Mouse (Mus musculus) adrenal gland, adult (tissue): ENCODE data around the gene Lif.

Experiments
- DNase-seq, 2 experiments: peaks; one replicate each; pipeline ENCODE4 v3.0.0; 2022 to 2023; ENCODE audit warnings: low spot score in 1 of 2; ENCODE audit not compliant: inconsistent age in 2 of 2

Gene Lif

DNA sequence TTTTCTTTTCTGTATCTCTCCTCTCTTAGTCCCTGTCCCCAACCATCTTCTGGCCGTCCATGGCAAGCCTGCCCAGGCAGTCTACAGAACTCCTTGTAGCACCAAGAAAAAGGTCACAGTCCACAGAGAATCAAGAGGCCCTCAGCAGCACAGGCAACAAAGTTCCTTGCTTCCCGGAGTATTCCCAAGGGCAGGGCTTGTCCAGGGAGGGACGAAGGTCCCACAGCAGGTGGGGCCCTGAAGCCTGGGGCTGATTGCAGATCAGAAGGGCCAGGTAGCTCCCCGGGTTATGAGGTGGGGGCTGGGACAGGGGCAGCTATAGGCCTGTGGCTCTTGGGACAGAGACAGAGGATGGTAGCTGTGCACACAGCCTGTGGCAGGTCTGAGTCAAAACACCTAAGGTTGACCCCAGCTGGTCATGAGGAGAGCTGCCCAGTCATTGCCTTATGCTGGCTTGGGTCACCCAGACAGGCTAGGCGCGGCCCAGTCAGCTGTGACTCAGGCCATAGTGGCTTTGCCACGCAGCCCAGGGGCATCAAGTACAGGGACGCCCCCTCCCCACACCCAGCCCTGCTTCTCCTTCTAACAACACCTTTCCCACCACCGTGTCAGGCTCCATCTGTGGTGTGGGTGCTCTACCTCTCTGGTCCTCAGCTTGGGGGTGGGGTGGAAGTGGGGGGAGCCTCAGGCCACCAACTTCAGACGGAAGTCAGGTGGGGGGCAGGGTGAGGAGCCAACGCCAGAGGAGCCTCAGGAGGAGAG, at the start of gene Lif:
Gene Lif (plus strand): TSS at position 712 of the 762 bp plus-strand sequence.
- no peak for DNase-seq

DNA sequence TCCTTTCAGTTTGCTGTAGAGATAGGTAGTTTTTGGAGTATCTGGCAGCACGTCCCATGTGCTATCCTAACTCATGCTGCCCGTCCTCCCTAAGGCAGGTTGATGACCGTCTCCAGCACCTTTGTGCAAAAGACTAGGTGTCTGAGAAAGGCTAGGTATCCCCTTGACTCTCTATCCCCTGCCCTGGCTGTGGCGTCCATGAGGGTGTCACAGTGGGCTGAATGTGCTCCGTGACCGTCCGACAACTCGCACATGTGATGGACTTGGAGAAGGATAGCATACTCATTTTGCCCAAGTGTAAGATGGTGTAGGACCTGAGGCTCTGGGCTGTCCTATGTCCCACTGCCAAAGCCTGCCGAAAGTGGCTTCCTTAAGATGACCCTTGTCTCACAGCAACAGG, 49.7 kb upstream of the Lif start:
- DNase-seq = no peak

DNA sequence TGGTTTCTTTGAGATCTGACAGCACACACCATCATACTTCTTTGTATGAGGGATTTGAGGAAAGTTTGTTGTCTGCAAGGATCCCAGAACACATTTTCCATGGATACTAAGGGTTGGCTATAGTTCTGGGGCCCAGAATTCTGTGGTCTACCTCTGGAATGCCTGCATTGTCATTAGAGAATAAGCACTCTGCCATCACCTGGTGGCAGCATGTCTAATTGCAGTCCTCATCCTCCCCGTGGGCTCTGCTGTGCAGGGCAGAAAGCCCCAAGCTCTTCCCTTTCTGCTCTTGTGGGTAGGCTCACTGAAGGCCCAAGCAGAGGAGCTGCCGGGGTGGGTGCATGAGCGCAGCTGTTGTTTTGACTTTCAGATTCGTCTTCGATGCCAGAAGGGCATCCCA, 47.8 kb upstream of the Lif start:
- no peak for DNase-seq

DNA sequence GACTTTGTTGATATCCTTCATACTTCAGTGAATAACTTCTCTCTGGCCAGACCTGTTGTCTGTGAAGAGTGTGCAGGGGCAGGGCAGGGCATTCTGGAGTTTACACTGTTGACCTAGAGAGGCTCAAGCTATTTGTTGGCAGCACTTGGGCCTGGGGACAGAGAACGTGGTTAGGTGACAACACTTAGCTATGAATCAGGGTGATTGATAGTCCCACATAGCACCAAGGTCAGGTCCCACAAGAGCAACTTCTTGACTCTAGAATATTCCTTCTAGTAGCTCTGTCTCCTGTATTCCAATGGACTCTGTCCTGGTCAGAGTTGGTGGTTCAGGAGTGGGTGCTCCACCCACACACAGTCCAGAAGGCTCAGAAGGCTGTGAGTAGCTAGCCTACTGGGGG, 46.6 kb upstream of the Lif start:
- peak; percentile 58 to 78 for DNase-seq

DNA sequence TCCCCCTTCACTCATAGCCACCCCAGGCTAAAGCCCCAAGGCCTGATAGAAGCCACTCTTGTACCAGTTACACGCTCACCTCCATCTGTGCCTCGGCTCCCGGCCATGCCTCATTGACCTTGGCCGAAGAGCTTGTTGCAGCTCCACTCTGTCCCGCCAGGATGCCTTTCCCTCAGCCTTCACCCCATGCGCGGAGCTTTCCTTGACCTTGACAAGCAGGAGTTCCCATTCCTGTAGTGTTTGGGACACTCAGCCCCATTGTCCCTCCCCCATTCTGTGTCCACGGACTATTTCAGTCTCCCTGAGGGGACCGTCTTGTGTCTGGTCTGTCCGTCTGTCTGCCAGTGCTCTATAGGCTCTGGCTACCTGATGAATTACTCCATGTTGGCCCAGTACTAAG, 44.2 kb upstream of the Lif start:
- peak; percentile 71 to 74 for DNase-seq

DNA sequence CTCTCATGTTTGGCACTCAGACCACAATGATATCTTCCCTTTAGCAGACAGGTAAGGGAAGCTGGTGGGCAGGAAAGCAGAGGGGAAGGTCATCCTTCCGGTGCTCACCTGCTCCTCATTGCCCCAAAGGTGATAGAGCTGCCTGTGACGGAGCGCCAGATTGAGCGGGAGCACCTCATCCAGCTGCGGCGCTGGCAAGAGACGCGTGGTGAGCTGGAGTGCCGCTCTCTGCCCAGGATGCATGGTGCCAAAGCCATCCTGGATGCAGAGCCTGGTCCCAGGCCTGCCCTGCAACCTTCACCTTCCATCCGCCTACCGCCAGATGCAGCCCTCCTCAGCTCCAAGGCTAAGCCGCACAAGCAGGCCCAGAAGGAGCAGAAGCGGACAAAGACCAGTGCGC, 42.8 kb upstream of the Lif start:
- peak in 1 of 2 experiments; percentile 32 for DNase-seq

DNA sequence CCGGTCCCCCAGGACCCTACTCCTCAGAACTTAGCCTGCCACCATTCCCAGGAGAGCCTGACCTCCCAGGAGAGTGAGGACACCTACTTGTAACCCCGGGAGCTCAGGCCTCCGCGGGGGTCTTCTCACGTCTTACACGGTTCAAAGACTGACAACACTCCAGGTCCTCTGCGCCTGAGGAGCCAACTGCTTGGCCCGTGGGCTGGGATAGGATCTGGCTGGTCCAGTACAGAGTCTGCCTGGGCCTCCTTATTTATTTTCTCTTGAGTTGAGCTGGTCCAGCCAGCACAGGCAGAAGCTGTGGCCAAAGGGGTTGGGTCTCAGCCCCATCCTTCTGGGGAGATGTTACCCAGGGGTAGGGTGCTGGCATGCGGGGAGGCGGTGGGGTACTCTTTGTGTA, 42.3 kb upstream of the Lif start:
- no peak for DNase-seq

DNA sequence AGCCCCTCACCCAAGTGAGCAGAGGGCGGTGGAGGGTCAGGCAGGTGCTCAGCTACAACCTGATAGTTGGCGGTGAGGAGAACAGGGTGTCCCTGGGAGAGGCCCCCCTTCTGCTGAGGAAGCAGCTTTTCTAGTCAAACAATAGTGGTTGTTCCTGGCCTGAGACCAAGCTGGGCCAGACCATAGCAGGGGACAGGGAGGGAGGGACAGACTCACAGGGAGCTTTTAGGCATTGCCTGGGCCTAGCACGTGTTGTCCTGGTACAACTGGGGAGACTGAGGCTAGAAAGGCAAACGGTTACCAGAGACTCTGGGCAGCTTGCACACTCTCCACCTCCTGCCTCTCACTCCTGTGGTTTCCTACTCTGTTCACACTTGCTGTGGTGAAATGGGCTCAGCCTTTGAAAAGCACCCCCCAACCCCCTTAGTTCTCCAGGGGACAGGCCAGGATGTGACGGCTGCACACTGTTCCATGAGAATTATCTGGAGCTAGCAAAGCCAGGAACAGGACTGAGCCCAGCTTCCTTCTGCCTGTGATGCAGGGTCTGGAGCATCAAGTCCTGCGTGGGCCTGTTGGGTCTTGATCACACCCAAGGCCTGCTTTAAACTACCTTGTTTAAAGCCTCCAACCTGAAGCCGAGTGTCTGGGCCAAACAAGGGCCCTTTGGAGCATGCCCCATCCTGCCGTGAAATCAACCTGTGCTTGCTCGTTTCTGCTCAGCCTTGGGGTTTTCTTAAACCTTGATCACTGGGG, 40.9 kb upstream of the Lif start:
- DNase-seq = peak; percentile 60 to 77

DNA sequence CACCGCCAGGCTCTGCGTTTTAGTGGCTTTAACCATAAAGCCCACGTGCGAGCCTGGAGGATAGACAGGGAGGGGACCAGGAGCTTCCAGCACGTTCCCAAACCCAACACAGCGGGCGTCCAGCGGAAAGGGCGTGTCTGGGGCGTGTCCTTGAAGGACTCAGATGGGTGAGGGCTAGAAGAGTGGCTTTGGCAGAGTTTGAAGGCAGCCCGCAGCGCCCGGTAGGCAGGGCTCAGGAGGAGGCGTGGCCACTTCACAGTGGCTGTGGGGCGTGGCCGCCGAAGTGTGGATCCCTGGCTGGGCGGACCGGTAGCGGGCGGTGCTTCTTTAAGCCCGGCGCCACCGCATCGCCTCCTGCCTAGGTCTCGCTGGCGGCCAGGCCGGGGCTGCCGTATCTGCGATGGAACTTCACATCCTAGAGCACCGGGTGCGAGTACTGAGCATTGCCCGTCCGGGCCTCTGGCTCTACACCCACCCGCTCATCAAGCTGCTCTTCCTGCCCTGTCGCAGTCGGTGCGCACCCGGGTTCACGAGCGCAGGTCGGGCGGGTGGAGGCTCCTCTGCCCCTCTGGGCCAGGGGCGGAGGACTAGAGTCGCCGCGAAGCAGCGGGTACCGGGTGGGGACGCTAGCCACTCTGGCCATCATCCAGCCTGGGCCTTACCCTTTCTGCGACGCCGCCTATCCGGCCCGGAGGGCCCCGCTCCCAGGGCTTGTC, 39.3 kb upstream of the Lif start, which contains the start of gene Castor1:
Gene Castor1 (plus strand): TSS at position 312 of the 716 bp plus-strand sequence.
- DNase-seq = peak; percentile 95 to 98

DNA sequence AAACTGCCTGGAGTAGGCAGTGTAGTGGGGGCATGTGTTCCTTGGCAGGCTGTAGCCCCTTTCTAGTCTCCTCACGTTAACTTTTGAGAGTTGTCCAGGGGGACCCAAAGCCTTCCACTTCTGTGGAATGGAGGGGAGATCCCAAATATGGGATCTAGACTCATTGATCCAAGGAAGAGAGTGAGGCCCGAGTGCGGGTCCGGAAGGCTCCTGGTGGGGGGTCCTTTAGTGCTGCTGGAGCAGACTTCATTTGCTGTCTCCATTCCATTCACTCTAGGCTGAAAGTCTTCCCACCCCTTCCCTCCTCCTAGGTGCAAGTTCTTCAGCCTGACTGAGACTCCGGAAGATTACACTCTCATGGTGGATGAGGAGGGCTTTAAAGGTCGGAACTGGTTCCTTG, 38.7 kb upstream of the Lif start:
- no peak for DNase-seq

DNA sequence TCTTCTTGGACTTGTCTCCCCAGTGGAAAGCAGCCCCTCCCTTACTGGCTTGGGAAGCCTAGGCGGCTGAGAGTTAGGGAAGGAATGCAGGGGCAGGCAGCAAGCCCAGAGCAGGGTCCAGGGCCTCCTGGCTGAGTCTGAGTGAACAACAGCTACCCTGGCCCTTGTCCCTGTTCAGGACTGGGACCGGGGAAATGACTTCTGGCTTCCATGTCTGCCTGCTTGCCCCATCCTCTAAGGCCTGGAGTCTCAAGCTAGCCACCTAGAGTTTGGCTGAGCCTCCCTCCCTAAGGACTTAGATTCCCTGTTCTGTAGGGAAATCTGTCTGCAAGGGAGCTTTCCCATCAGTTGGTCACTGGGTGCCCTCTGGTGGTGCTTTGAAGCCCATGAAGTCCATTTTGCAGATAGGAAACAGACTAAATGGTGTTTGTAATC, 38.0 kb upstream of the Lif start:
- peak; percentile 84 to 95 for DNase-seq

DNA sequence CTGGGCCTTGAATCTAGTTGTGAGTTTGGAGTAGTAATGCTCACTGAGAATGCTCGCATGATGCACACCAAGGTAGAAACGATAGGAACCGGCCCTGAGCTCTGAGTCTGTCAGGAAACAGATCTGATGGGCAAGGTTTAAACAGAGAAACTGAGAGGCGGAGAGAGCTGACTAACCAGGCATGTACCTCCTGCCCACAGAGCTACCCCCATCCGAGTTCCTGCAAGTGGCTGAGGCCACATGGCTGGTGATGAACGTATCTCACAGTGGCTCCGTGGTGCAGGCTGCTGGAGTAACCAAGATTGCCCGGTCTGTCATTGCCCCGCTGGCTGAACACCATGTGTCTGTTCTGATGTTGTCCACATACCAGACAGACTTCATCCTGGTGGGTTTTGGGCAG, 37.4 kb upstream of the Lif start:
- no peak for DNase-seq

DNA sequence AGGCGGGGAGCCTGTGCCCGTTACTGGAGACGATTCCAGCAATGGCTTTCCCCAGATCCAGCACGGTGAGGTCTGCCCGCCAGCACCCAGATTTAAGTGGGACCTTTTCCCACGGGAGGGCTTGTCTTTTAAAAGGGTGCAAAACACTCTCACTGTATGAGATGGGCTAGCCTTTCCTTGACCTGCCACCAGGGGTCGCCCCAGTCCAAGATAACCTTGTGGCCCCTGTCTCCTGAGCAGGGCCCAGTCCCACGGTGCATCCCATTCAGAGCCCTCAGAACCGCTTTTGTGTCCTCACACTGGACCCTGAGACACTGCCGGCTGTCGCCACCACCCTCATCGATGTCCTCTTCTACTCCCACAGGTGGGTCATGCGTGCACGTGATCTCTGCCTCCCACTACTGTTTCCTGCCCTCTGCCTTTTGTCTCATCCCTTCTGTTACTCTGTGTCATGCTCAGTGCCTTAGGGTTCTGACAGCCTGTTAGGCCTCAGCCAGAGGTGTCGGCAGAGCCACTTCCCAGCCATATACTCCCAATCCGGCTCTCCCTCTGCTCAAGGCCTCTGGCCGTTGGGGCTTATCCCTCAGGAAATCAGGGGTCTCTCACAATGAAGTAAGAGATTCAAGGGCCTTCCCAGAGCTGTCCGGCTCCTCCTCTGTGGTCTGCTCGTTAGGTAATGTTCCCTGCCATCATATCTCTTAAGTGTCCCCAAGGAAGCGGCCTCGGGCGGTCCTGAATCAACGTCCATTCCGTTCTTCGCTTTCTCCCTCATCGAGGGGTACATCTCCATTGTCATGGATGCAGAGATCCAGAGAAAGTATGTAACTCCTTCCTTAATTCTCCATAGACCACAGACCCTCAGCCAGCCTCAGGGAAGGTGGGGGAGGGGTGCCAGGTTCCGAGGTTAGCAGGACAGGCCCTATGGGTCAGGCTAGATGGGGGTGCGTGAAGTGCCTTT, 36.6 kb upstream of the Lif start:
- peak; percentile 81 to 94 for DNase-seq

DNA sequence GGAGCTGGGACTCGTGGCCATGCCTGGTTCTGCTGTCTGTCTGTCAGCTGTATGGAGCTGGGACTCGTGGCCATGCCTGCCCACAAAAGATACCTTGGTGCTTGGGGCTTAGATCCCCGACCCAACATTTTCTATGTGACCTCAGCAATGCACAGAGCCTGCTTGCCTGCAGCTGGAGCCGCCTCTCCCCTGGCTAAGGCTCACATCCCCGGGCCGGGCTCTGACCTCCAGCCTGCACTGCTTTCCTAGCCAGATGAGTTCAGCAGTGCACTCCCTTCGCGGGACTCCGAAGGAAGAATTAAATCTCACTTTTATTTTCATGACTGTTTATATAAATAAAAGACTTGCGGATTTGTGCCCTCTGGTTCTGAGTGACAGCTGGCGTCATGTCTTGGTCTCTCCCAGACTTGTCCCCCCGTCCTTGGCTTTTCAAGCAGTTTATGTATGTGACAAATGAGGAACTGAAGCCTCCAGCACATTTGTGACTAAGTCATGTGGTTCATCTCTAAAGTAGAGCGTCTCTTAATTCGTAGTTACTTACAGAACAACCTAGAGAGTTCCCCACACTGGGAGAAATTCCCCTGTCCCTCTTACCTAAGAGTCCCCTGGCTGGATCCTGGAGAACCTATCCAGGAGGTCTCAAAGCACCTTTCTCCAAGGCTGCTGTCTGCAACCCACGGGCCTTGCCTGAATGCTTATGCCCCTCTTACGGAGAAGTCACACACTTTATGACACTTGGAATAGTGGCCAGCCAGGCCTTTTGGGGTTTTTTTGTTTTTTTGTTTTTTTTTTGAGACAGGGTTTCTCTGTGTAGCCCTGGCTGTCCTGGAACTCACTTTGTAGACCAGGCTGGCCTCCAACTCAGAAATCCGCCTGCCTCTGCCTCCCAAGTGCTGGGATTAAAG, 35.1 kb upstream of the Lif start:
- DNase-seq = peak in 1 of 2 experiments; percentile 47

DNA sequence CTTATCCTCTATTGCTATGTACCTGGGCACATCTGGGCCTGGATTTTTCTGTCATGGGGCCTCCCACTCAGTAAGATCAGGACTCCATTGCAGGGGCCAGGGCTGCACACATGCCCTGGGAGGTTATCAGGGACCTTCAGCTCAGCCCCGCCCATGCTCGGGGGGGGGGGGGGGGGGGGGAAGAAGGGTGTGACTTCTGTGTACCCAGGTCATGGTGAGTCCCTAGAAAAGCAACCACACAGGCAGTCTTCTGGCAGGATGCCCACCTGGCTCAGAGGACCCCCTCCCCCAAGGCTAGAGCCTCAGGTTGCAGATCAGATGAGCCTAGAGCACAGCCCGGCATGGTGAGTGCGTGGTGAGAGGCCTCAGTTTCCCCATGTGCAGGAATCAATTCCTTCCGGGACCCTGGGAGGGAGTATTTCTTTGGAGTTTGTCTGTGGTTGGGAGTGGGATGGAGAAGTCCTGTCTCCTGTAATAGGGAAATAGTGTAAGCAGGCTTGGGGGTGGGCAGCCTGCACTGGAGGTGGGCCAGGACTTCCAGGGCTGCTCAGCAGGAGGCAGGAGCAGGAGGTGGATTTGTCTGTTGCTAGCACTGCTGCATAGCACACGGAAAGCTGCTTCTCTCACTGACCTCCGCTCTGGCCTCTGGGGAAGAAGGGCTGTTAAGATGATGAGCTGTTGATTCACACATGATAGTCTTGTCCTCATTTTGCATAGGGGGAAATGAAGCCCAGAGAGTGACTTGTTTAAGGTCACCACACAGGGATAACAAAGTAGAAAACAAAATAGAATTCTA, 33.8 kb upstream of the Lif start:
- DNase-seq = no peak

DNA sequence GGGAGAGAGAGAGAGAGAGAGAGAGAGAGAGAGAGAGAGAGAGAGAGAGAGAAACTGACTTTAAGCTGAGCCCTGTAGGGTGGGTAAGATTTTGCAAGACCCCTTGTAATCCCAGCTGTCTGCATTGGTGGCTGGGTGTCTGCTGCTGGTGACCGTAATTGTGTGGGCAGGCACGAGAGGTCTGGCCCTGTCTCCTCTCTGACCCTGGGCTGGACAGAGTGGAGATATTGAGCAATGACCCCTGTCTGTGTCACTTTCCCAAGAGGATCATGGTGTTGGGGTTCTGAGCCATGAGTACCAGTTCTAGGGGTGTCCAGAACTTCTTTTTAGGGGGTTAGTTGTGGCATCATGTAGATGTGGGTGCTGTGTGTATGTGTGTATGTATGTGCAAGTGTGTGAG, 33.1 kb upstream of the Lif start:
- DNase-seq = peak in 1 of 2 experiments; percentile 72

DNA sequence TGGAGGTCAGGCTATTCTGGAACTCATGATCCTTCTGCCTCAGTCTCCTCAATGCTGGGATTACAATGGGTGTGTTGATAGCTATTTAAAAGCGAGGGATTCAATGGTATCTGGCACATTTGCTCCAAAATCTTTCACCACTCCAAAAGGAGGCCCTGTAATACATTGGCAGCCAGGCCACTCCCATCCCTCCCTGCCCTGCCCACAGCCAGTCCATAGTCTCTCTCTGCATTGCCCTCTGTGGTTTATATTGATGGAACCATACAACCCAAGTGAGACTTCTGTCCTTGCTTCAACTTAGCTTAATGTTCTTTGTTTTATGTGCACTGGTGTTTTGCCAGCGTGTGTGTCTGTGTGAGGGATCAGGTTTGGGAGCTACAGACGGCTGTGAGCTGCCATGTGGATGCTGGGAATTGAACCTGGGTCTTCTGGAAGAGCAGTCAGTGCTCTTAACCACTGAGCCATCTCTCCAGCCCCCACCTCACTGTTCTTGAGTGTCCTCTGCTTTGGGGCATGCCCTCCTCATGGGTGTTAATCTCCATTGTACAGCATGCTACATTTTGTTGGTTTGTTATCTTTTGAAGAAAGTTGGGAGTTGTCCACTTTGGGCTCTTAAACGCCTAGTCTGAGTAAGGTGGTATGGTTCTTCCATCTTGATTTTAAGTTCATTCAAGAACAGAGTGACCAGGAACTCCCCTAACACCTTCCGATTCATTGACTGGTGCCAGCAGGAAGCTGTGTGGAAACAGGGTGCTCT, 30.6 kb upstream of the Lif start:
- peak in 1 of 2 experiments; percentile 16 for DNase-seq

DNA sequence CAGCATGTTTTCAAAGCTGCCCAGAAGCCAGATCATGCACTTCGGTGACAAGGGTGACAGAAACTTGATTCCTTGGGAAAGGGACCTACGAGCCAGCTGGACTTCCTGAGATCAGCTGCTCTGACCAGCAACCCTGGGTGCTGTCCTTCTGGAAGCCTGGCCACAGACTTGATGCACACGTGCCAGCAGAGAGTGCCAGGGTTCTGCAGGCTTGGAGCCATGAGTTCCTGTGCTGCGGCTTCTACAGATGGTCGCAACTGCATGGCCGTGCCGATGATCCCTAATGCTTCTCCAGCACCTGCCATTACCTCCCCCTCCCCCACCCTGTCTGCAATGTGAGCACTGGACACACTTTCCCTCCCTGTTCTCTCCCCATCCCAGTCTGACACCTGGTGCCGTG, 28.9 kb upstream of the Lif start:
- DNase-seq = peak in 1 of 2 experiments; percentile 75
